ENCODE assay signal across 12 mouse cellular contexts in genomic region chr3:30207886-30208285, GRCm38 (mm10).
DNase-seq lines count a peak whose midpoint lies in the region; ATAC-seq lines count a peak whose summit lies in the region.
"Had no signal": no experiment of that assay in that cellular context is flagged by ENCODE, and none has a peak within 500 bp of the region (broad histone marks: within the 10 kb centered on the region; RNA-seq: fewer than 3 reads in every experiment).

No protein-coding gene starts in this region.

- 0 out of 2 replicates have a peak overlapping the region, but pooled peaks have one; percentile 24 for H3K4me2 ChIP-seq in heart, embryonic 14.5 days (ENCODE audit: low read length)
- peak overlapping the region; percentile 44 for H3K4me2 ChIP-seq in hindbrain, embryonic 16.5 days (ENCODE audit: low read length)
- peak overlapping the region; percentile 24; the same call in 1 of the 2 replicates for H3K4me2 ChIP-seq in neural tube, embryonic 14.5 days (ENCODE audit: low read depth, low read length)
- H3K4me2 ChIP-seq in forebrain, embryonic 14.5 days (ENCODE audit: low read length): no peak overlapping the region
- H3K4me2 ChIP-seq: forebrain, embryonic 12.5 days; liver, embryonic 11.5 days had no signal

- no peaks in the 10 kb centered on the region for H3K36me3 ChIP-seq in heart, embryonic 14.5 days (ENCODE audit: control insufficient read depth, insufficient read depth, low read length)
- no peaks in the 10 kb centered on the region for H3K36me3 ChIP-seq in embryonic facial prominence, embryonic 10.5 days (replicated peaks)
- no peaks in the 10 kb centered on the region for H3K36me3 ChIP-seq in hindbrain, embryonic 16.5 days (ENCODE audit: control insufficient read depth, insufficient read depth, low read length)
- H3K36me3 ChIP-seq in neural tube, embryonic 14.5 days (ENCODE audit: control insufficient read depth, insufficient read depth, low read length): no peaks in the 10 kb centered on the region
- no peaks in the 10 kb centered on the region for H3K36me3 ChIP-seq in forebrain, embryonic 14.5 days (ENCODE audit: control insufficient read depth, insufficient read depth, low read length)
- H3K36me3 ChIP-seq: forebrain, embryonic 12.5 days had no signal

- H3K9me3 ChIP-seq in heart, embryonic 14.5 days (ENCODE audit: control insufficient read depth, low read length): no peaks in the 10 kb centered on the region
- no peaks in the 10 kb centered on the region for H3K9me3 ChIP-seq in embryonic facial prominence, embryonic 10.5 days
- no peaks in the 10 kb centered on the region for H3K9me3 ChIP-seq in hindbrain, embryonic 16.5 days (ENCODE audit: control insufficient read depth, low read length)
- H3K9me3 ChIP-seq in neural tube, embryonic 14.5 days (ENCODE audit: control insufficient read depth, low read length): no peaks in the 10 kb centered on the region
- H3K9me3 ChIP-seq in forebrain, embryonic 14.5 days (replicated peaks; ENCODE audit: control insufficient read depth, low read length): no peaks in the 10 kb centered on the region
- H3K9me3 ChIP-seq: forebrain, embryonic 12.5 days had no signal

- WGBS in heart, embryonic 14.5 days: 23% methylated on average over 8 of the region's 8 CpGs
- WGBS in embryonic facial prominence, embryonic 10.5 days: 36% methylated on average over 8 of the region's 8 CpGs
- WGBS in hindbrain, embryonic 16.5 days: 14% methylated on average over 8 of the region's 8 CpGs
- WGBS in neural tube, embryonic 14.5 days: 24% methylated on average over 8 of the region's 8 CpGs
- WGBS in forebrain, embryonic 14.5 days: 40% methylated on average over 8 of the region's 8 CpGs

- DNase-seq in heart, postnatal 25 days (ENCODE audit: low spot score): no peak
- DNase-seq in embryonic facial prominence, embryonic 10.5 days (ENCODE audit: low spot score): peak; percentile 26
- no peak for DNase-seq in forebrain, embryonic 14.5 days (ENCODE audit: low spot score)
- DNase-seq in kidney, postnatal 14 days: no peak
- DNase-seq: gastrocnemius, postnatal 36 days had no signal

- no peak overlapping the region for H3K4me3 ChIP-seq in heart, embryonic 14.5 days (ENCODE audit: control insufficient read depth in 1 of 2, insufficient read depth in 1 of 2, low read depth in 1 of 2, low read length in 2 of 2)
- no peak overlapping the region for H3K4me3 ChIP-seq in embryonic facial prominence, embryonic 10.5 days
- H3K4me3 ChIP-seq in hindbrain, embryonic 16.5 days (ENCODE audit: low read length): peak overlapping the region; percentile 0; the same call in 1 of the 2 replicates
- no peak overlapping the region for H3K4me3 ChIP-seq in neural tube, embryonic 14.5 days (ENCODE audit: low read depth, low read length)
- H3K4me3 ChIP-seq in forebrain, embryonic 14.5 days (ENCODE audit: low read depth, low read length): no peak overlapping the region
- H3K4me3 ChIP-seq: forebrain, embryonic 12.5 days had no signal

- no peaks in the 10 kb centered on the region for H3K27me3 ChIP-seq in heart, embryonic 14.5 days (ENCODE audit: control insufficient read depth, insufficient read depth, low read length)
- H3K27me3 ChIP-seq in embryonic facial prominence, embryonic 10.5 days (replicated peaks; ENCODE audit: low read depth, poor library complexity, severe bottlenecking): no peaks in the 10 kb centered on the region
- 0 out of 2 replicates have a peak, but pooled peaks cover 2% of the 10 kb centered on the region for H3K27me3 ChIP-seq in hindbrain, embryonic 16.5 days (replicated peaks; ENCODE audit: control insufficient read depth, insufficient read depth, low read length)
- H3K27me3 ChIP-seq in neural tube, embryonic 14.5 days (ENCODE audit: control insufficient read depth, insufficient read depth, low read length): no peaks in the 10 kb centered on the region
- no peaks in the 10 kb centered on the region for H3K27me3 ChIP-seq in forebrain, embryonic 14.5 days (replicated peaks; ENCODE audit: control insufficient read depth, insufficient read depth, low read length)
- H3K27me3 ChIP-seq: CH12.LX had no signal

- intact Hi-C loops in heart, postnatal 25 days (cut with DNase I): no loop called here

- no peak overlapping the region for H3K27ac ChIP-seq in heart, embryonic 14.5 days (replicated peaks in 1 of 2; ENCODE audit: control insufficient read depth in 1 of 2, insufficient read depth in 1 of 2, low read depth in 2 of 2, low read length in 2 of 2)
- peak overlapping the region; percentile 70; the same call in 1 of the 2 replicates for H3K27ac ChIP-seq in embryonic facial prominence, embryonic 10.5 days (replicated peaks)
- H3K27ac ChIP-seq in hindbrain, embryonic 16.5 days (ENCODE audit: low read depth, low read length): no peak overlapping the region; the same call in 1 of the 2 replicates
- H3K27ac ChIP-seq in neural tube, embryonic 14.5 days (ENCODE audit: low read depth, low read length): no peak overlapping the region
- no peak overlapping the region for H3K27ac ChIP-seq in forebrain, embryonic 14.5 days (ENCODE audit: low read depth, low read length)
- H3K27ac ChIP-seq: forebrain, embryonic 12.5 days; macrophage had no signal

- H3K4me1 ChIP-seq in heart, embryonic 14.5 days (ENCODE audit: control insufficient read depth in 2 of 2, insufficient read depth in 2 of 2, low read length in 2 of 2): peaks cover 4 to 6% of the 10 kb centered on the region in 2 experiments; a peak in 2 of 4 replicates
- peaks cover 23% of the 10 kb centered on the region for H3K4me1 ChIP-seq in embryonic facial prominence, embryonic 10.5 days
- H3K4me1 ChIP-seq in hindbrain, embryonic 16.5 days (ENCODE audit: control insufficient read depth, insufficient read depth, low read depth, low read length): no peaks in the 10 kb centered on the region
- H3K4me1 ChIP-seq in neural tube, embryonic 14.5 days (ENCODE audit: control insufficient read depth, insufficient read depth, low read length): no peaks in the 10 kb centered on the region; the same call in 1 of the 2 replicates
- H3K4me1 ChIP-seq in forebrain, embryonic 14.5 days (ENCODE audit: control insufficient read depth, insufficient read depth, low read length): no peaks in the 10 kb centered on the region

- no peak for ATAC-seq in heart, embryonic 14.5 days (ENCODE audit: insufficient number of reproducible peaks, insufficient read depth, low FRiP score, low read depth)
- ATAC-seq in hindbrain, embryonic 16.5 days: peak; percentile 79
- ATAC-seq in neural tube, embryonic 14.5 days (ENCODE audit: low read depth): peak; percentile 65; the same call in 1 of the 2 replicates
- ATAC-seq in forebrain, embryonic 14.5 days: no peak

- H3K9ac ChIP-seq in heart, embryonic 14.5 days (ENCODE audit: low read length): no peak overlapping the region
- no peak overlapping the region for H3K9ac ChIP-seq in hindbrain, embryonic 16.5 days (ENCODE audit: low read depth, low read length)
- no peak overlapping the region for H3K9ac ChIP-seq in neural tube, embryonic 14.5 days (replicated peaks; ENCODE audit: low read depth, low read length)
- no peak overlapping the region for H3K9ac ChIP-seq in forebrain, embryonic 14.5 days (ENCODE audit: low read length)
- H3K9ac ChIP-seq: forebrain, embryonic 12.5 days had no signal

Comparison
In these comparisons a context has a peak if more than half of its experiments do, and no peak if none do; other contexts are left out.
1. ATAC-seq: peak in hindbrain, embryonic 16.5 days (single experiment) and neural tube, embryonic 14.5 days (single experiment); none in heart, embryonic 14.5 days (single experiment) and forebrain, embryonic 14.5 days (single experiment).